Mouse (Mus musculus) cerebellum, adult 2 months (tissue): ENCODE results near the gene 3110082J24Rik.

Source experiments
- CTCF ChIP-seq: fragments of 200-500 bp; IDR thresholded peaks from 2 replicates; pipeline ENCODE4 v1.5.1; 2011; ENCODE audit warnings: low read depth, mild to moderate bottlenecking, control low read depth, low read length, moderate library complexity, borderline replicate concordance; ENCODE audit not compliant: insufficient read depth
- POLR2A ChIP-seq: fragments of 200-500 bp; IDR thresholded peaks from 2 replicates; pipeline ENCODE4 v1.6.1; 2011; ENCODE audit warnings: low read length, control low read depth, borderline replicate concordance; ENCODE audit not compliant: insufficient read depth

- no peak for TF ChIP-seq CTCF
- no peak for TF ChIP-seq POLR2A
These were observed 31.4 kb upstream of the 3110082J24Rik start for GRCm38 (mm10) chr5:30137271-30137670.
